Mouse (Mus musculus) stomach, embryonic 16.5 days (tissue): ENCODE results near the gene Parp11. TPM values are rescaled to one million over a fixed set of nuclear protein-coding genes. Genes with fewer than 3 reads are reported as not detected.

ENCODE experiments used
- ATAC-seq: fragments of 200-750 bp; cut with Nextera tagmentation; 2 replicates; pipeline ENCODE4 v1.8.0; 2017; ENCODE audit warnings: moderate number of reproducible peaks, moderate TSS enrichment; ENCODE audit not compliant: insufficient read depth, low FRiP score
- H3K27ac ChIP-seq: fragments of 300-500 bp; sonication (generic); 2 replicates; pipeline ENCODE4 v1.5.1; 2014; ENCODE audit warnings: low read length
- H3K27me3 ChIP-seq: fragments of 300-500 bp; sonication (generic); 2 replicates; pipeline ENCODE4 v1.6.1; 2014; ENCODE audit warnings: low read length, control low read depth, mixed read lengths; ENCODE audit not compliant: control insufficient read depth, insufficient read depth
- H3K36me3 ChIP-seq: fragments of 300-500 bp; sonication (generic); 2 replicates; pipeline ENCODE4 v1.6.1; 2014; ENCODE audit warnings: low read length; ENCODE audit not compliant: control insufficient read depth, insufficient read depth
- H3K4me1 ChIP-seq: fragments of 300-500 bp; sonication (generic); 2 replicates; pipeline ENCODE4 v1.6.1; 2014; ENCODE audit warnings: low read length, control low read depth, mixed read lengths; ENCODE audit not compliant: control insufficient read depth, insufficient read depth
- H3K4me2 ChIP-seq: fragments of 300-500 bp; sonication (generic); 2 replicates; pipeline ENCODE4 v1.6.1; 2014; ENCODE audit warnings: low read depth, low read length, mixed read lengths
- H3K4me3 ChIP-seq: fragments of 300-500 bp; sonication (generic); replicated peaks from 2 replicates; pipeline ENCODE4 v1.5.1; 2014; ENCODE audit warnings: mild to moderate bottlenecking, low read length
- H3K9ac ChIP-seq: fragments of 300-500 bp; sonication (generic); 2 replicates; pipeline ENCODE4 v1.6.1; 2014; ENCODE audit warnings: low read length
- H3K9me3 ChIP-seq: fragments of 300-500 bp; sonication (generic); replicated peaks from 2 replicates; pipeline ENCODE4 v1.6.1; 2016; ENCODE audit warnings: low read length, control low read depth; ENCODE audit not compliant: control insufficient read depth
- WGBS: fragments of 180-500 bp; shearing (Covaris S2); extraction: QIAGEN DNeasy Blood & Tissue Kit; methylation state at CpG from one replicate; pipeline ENCODE4 v1.1.7; 2014; 5-methylcytosine and 5-hydroxymethylcytosine counted together
- polyA plus RNA-seq: library from polyadenylated mRNA; unstranded; fragments of >200 nt; fragmentation: Nextera tagmentation; extraction: Ambion mirVana; gene quantifications from 2 replicates; pipeline ENCODE4 v1.2.1, GENCODE M21; 2015

The Parp11 gene
- polyA plus RNA-seq, 1 experiment from 2014 or later, result 21.8 TPM

DNA sequence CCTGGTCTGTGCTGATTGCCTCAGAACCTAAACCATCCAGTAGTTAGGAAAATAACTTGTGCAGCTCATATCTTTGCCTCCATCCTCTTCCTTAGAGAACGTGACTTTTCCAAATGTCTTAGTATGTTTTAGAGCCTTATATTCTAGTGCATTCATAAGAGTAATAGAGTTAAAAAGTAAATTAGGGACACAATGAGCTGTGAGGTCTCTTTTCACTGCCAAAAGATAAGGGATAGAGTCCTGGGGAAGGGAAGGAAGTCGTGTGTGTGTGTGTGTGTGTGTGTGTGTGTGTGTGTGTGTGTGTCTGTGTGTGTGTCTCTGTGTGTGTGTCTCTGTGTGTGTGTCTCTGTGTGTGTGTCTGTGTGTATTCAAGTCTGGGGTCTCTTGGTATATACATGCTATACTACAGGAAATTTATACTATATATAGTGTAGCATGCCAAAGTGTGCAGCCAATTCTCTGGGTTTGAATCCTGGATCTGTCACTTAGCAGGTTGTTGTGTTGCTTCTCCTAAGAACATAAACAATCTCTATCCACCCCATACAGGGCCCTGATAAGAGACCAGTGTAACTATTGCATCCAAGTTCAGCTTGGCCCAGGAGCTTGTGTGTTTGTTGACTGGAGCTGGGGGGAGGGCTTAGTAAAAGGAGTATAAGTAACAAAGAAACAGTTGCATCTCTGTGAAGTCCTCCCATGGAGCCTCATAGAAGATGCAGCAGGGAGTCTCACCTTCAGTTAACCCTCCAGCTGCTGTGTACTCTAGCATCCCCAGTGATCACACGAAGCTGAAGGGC is 85.0 kb downstream of the Parp11 start:
- no peaks in the 10 kb centered on the region for H3K27me3 ChIP-seq
- no peak overlapping the region for H3K9ac ChIP-seq
- H3K9me3 ChIP-seq, result no peaks in the 10 kb centered on the region
- WGBS, result 44% methylated on average over 3 of the region's 3 CpGs
- no peak overlapping the region for H3K27ac ChIP-seq
- no peaks in the 10 kb centered on the region for H3K36me3 ChIP-seq
- ATAC-seq, result no peak
- H3K4me2 ChIP-seq, result no peak overlapping the region
- H3K4me1 ChIP-seq, result peaks cover 4% of the 10 kb centered on the region
- no peak overlapping the region for H3K4me3 ChIP-seq

GRCm38 (mm10) chr6:127532304-127532703 is 85.7 kb downstream of the Parp11 start:
- no peak overlapping the region for H3K4me2 ChIP-seq
- no peaks in the 10 kb centered on the region for H3K9me3 ChIP-seq
- H3K27ac ChIP-seq, result no peak overlapping the region
- H3K4me1 ChIP-seq, result peaks cover 4% of the 10 kb centered on the region
- no peaks in the 10 kb centered on the region for H3K36me3 ChIP-seq
- H3K27me3 ChIP-seq, result no peaks in the 10 kb centered on the region
- WGBS, result 83% methylated on average over 5 of the region's 5 CpGs
- H3K9ac ChIP-seq, result no peak overlapping the region
- no peak for ATAC-seq
- no peak overlapping the region for H3K4me3 ChIP-seq

GRCm38 (mm10) chr6:127533766-127534165 is 87.1 kb downstream of the Parp11 start:
- no peaks in the 10 kb centered on the region for H3K36me3 ChIP-seq
- H3K4me3 ChIP-seq, result no peak overlapping the region
- no peak overlapping the region for H3K4me2 ChIP-seq
- no peaks in the 10 kb centered on the region for H3K27me3 ChIP-seq
- H3K9ac ChIP-seq, result no peak overlapping the region
- no peak for ATAC-seq
- WGBS, result 74% methylated on average over 5 of the region's 5 CpGs
- H3K27ac ChIP-seq, result no peak overlapping the region
- H3K4me1 ChIP-seq, result peaks cover 4% of the 10 kb centered on the region
- H3K9me3 ChIP-seq, result no peaks in the 10 kb centered on the region

DNA sequence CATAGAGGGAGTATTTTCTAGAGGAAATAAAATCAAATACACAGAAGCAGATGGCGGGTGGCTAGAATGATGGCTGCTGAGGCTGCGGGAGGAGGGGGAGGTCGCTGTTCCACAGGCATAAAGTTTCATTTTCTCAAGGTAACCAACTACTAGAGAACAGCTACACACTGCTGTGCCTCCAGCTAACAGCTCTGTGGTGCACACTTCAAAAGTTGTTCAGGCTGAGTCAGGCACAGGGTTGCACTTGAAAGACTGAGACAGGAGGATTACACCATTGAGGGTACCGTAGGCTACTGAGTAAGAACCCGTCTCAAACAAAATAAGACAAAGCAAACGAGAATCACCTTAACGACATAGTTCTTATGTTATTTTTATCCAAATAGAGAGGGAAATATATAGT is 90.4 kb downstream of the Parp11 start:
- H3K4me3 ChIP-seq, result no peak overlapping the region
- 0 out of 2 replicates have a peak, but pooled peaks cover 4% of the 10 kb centered on the region for H3K27me3 ChIP-seq
- H3K9me3 ChIP-seq, result no peaks in the 10 kb centered on the region
- no peaks in the 10 kb centered on the region for H3K36me3 ChIP-seq
- no peak for ATAC-seq
- no peak overlapping the region for H3K9ac ChIP-seq
- no peak overlapping the region for H3K4me2 ChIP-seq
- H3K4me1 ChIP-seq, result no peaks in the 10 kb centered on the region
- no peak overlapping the region for H3K27ac ChIP-seq
- WGBS, result 69% methylated on average over 7 of the region's 7 CpGs

DNA sequence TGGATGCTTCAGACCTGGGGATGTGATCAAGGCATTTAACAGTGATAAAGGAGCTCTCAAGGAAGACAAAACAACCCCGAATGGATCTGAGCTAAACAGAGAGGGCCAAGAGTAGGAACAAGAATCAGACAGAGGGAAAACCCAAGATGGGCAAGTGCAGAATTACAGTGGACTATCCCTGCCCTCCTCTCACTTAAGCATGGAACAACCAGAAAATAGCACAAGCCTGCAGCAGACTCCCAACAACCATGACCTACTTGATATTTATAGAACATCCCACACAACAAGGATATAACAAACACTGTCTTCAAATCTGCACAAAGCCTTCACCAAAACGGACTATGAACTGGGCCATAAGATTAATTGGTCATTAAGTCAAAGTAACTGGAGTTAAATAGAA is 91.5 kb downstream of the Parp11 start:
- no peaks in the 10 kb centered on the region for H3K9me3 ChIP-seq
- 66% methylated on average over 2 of the region's 2 CpGs for WGBS
- no peak overlapping the region for H3K9ac ChIP-seq
- H3K36me3 ChIP-seq, result no peaks in the 10 kb centered on the region
- no peak overlapping the region for H3K4me2 ChIP-seq
- no peaks in the 10 kb centered on the region for H3K4me1 ChIP-seq
- peaks cover 4% of the 10 kb centered on the region; the same call in 1 of the 2 replicates for H3K27me3 ChIP-seq
- no peak overlapping the region for H3K4me3 ChIP-seq
- no peak for ATAC-seq
- no peak overlapping the region for H3K27ac ChIP-seq

- H3K36me3 ChIP-seq, result no peaks in the 10 kb centered on the region
- H3K27me3 ChIP-seq, result peaks cover 4% of the 10 kb centered on the region; the same call in 1 of the 2 replicates
- 86% methylated on average over 4 of the region's 4 CpGs for WGBS
- H3K4me2 ChIP-seq, result no peak overlapping the region
- H3K4me1 ChIP-seq, result no peaks in the 10 kb centered on the region
- no peaks in the 10 kb centered on the region for H3K9me3 ChIP-seq
- no peak overlapping the region for H3K27ac ChIP-seq
- ATAC-seq, result no peak
- H3K9ac ChIP-seq, result no peak overlapping the region
- H3K4me3 ChIP-seq, result no peak overlapping the region
Measured at GRCm38 (mm10) chr6:127539226-127539625, 92.6 kb downstream of the Parp11 start.

GRCm38 (mm10) chr6:127539659-127540058 is 93.0 kb downstream of the Parp11 start:
- H3K36me3 ChIP-seq, result no peaks in the 10 kb centered on the region
- H3K9me3 ChIP-seq, result no peaks in the 10 kb centered on the region
- WGBS, result 56% methylated on average over 5 of the region's 5 CpGs
- H3K4me2 ChIP-seq, result no peak overlapping the region
- H3K9ac ChIP-seq, result no peak overlapping the region
- H3K27ac ChIP-seq, result no peak overlapping the region
- H3K4me3 ChIP-seq, result no peak overlapping the region
- ATAC-seq, result no peak
- no peaks in the 10 kb centered on the region for H3K4me1 ChIP-seq
- peaks cover 4% of the 10 kb centered on the region; the same call in 1 of the 2 replicates for H3K27me3 ChIP-seq

DNA sequence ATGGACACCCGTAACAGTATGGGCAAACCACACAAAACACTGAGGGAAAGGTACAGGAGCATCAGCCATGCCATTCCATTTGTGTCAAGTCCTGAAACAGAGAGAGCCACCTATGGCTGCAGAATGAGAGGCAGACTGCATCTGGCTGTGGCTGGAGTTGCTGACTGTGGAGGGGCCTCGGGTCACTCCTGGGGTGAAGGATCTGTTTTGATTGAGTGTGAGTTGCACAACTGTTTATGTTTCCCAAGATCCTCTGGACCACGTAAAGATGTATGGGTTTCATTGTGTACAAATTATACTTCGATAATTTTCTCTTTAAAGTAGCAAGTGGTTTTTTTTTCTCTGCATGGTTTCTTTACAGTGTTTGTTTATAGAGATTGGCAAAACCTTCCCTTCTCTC is 93.9 kb downstream of the Parp11 start:
- no peaks in the 10 kb centered on the region for H3K4me1 ChIP-seq
- no peak overlapping the region for H3K4me2 ChIP-seq
- WGBS, result 50% methylated on average over 4 of the region's 4 CpGs
- no peaks in the 10 kb centered on the region for H3K9me3 ChIP-seq
- ATAC-seq, result no peak
- no peak overlapping the region for H3K4me3 ChIP-seq
- H3K9ac ChIP-seq, result no peak overlapping the region
- H3K36me3 ChIP-seq, result no peaks in the 10 kb centered on the region
- peaks cover 4% of the 10 kb centered on the region; the same call in 1 of the 2 replicates for H3K27me3 ChIP-seq
- H3K27ac ChIP-seq, result no peak overlapping the region

- Histone ChIP-seq H3K9me3 (no peaks in the 10 kb centered on the region), H3K4me1 (peaks cover 2% of the 10 kb centered on the region; the same call in 1 of the 2 replicates), H3K9ac (no peak overlapping the region), H3K27ac (no peak overlapping the region), H3K4me3 (no peak overlapping the region), H3K4me2 (no peak overlapping the region), H3K27me3 (peaks cover 4% of the 10 kb centered on the region; the same call in 1 of the 2 replicates), H3K36me3 (no peaks in the 10 kb centered on the region)
- WGBS, result 35% methylated on average over 18 of the region's 18 CpGs
- ATAC-seq, result no peak
Measured at GRCm38 (mm10) chr6:127541617-127542374, 95.2 kb downstream of the Parp11 start.
